In the genomic region with DNA sequence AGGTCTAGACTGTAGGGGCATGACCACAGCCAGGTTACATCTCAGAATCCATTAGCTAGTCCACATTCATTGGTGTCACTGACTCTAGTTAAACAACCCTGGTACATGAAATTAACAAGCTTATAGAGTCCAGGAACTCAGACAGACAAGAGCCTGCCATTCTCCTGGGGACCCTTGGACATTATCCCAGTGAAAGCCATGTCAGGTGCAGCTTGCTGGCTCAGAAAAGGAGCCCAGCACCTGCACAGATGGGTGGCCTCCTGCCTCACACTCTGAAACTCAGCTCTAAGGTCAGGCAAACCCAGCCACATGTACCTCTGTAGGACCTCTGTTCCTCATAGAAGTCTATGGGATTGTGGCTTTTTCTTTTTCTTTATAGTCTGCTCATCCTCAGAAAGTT, we compare ENCODE assay signal across 22 mouse cellular contexts. TPM values are rescaled to one million over a fixed set of nuclear protein-coding genes. Genes with fewer than 3 reads are reported as not detected.
"Had no signal": no experiment of that assay in that cellular context is flagged by ENCODE, and none has a peak within 500 bp of the region (broad histone marks: within the 10 kb centered on the region; RNA-seq: fewer than 3 reads in every experiment).

No protein-coding gene starts in this region.

- H3K27ac ChIP-seq: kidney, postnatal 0 days; limb, embryonic 10.5 days; limb, embryonic 13.5 days; liver, embryonic 12.5 days; liver, embryonic 15.5 days; midbrain, embryonic 12.5 days; neural tube, embryonic 13.5 days had no signal

- H3K27me3 ChIP-seq: limb, embryonic 13.5 days; liver, embryonic 12.5 days; liver, embryonic 15.5 days; midbrain, embryonic 12.5 days; neural tube, embryonic 13.5 days had no signal

- H3K4me1 ChIP-seq: limb, embryonic 10.5 days; limb, embryonic 13.5 days; liver, embryonic 12.5 days; liver, embryonic 15.5 days; midbrain, embryonic 12.5 days had no signal

- DNase-seq: kidney, postnatal 25 days; layer of hippocampus, adult 9-11 months; liver; lung, adult 18-20 months; lung, postnatal 14 days; lung, postnatal 4 days; retina, postnatal 1 day; thymus, adult 18-20 months; thymus, postnatal 36 days had no signal

- H3K36me3 ChIP-seq: limb, embryonic 10.5 days; limb, embryonic 13.5 days; liver, embryonic 12.5 days; liver, embryonic 15.5 days; midbrain, embryonic 12.5 days; neural tube, embryonic 13.5 days had no signal

- H3K4me3 ChIP-seq: limb, embryonic 10.5 days; limb, embryonic 13.5 days; liver, embryonic 12.5 days; liver, embryonic 15.5 days; midbrain, embryonic 12.5 days; myocyte; neural tube, embryonic 13.5 days had no signal

RNA-seq across cellular contexts. Expression of gene Speer4b, which starts 17.5 kb away (rescaled TPM):
- polyA plus RNA-seq: limb, embryonic 10.5 days; limb, embryonic 13.5 days; liver, embryonic 12.5 days; liver, embryonic 15.5 days; lung, embryonic 16.5 days; myocyte; small intestine, adult 2 months; spleen, adult 2 months; stomach, embryonic 16.5 days; urinary bladder, adult 2 months had no signal
